Mouse (Mus musculus): Measurements from ENCODE around the gene Fcrl6. TPM values are rescaled to one million over a fixed set of nuclear protein-coding genes. Genes with fewer than 3 reads are reported as not detected.

Gene Fcrl6
- total and polyA plus RNA-seq, 3 experiments = not detected

DNA sequence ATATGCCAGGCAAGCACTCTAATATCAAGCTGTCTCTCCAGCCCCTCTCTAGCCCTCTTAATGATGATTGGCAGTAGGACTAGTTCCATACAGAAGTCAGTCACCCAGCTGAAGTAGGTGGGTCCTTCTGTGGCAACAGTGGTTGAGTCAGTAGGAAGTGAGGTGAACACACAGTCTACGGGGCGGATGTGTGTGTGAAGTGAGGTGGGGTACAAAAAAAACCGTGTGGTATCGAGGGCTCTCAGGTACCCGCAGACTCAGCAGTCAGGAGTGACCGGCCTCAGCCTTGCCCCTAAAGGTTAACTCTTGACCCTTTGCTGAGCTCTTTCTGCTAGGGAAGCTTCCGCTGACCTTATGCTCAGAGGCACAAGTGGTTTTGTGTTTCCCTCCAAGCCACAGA is 53.9 kb downstream of the Fcrl6 start:
- H3K4me2 ChIP-seq (ENCODE audit: insufficient read depth, low read depth, poor library complexity, severe bottlenecking) = peak overlapping the region; percentile 60; the same call in 1 of the 2 replicates
- dilution Hi-C loops (cut with MboI; ENCODE audit: extremely low pct_ligation_motif_present, extremely low pct_unique_long_range_greater_than_20kb, low sequenced_read_pairs) = no loop called here
- no peaks in the 10 kb centered on the region for H3K79me2 ChIP-seq (replicated peaks; ENCODE audit: control insufficient read depth, extremely low read depth, insufficient read depth, poor library complexity, severe bottlenecking)
- peak; percentile 52 for DNase-seq (ENCODE audit: extremely low read depth)
- H3K27ac ChIP-seq (ENCODE audit: insufficient read depth, low read depth) = no peak overlapping the region
- H3K9me3 ChIP-seq (replicated peaks; ENCODE audit: low read length) = no peaks in the 10 kb centered on the region
- TF ChIP-seq ELF1 (IDR thresholded peaks at IDR 0.05; ENCODE audit: low read depth, low read length) = no peak
- peak; percentile 18; the same call in 1 of the 2 replicates for TF ChIP-seq TCF12 (IDR thresholded peaks at IDR 0.05; ENCODE audit: low read depth, low read length)
- in situ Hi-C loops (cut with MboI; ENCODE audit: low pct_ligation_motif_present, low pct_unique_long_range_greater_than_20kb, low sequenced_read_pairs) = no loop called here
- no peak overlapping the region for H3K9ac ChIP-seq (ENCODE audit: insufficient read depth, low read depth)
- H3K36me3 ChIP-seq (replicated peaks in 1 of 2; ENCODE audit: control insufficient read depth in 1 of 2, insufficient read depth in 1 of 2, low read length in 1 of 2) = peaks cover 0 to 3% of the 10 kb centered on the region in 2 experiments
- no peak overlapping the region for H3K4me3 ChIP-seq (replicated peaks in 1 of 3; ENCODE audit: low read depth in 2 of 3, low read length in 2 of 3, poor library complexity in 1 of 3)
- peaks cover 2% of the 10 kb centered on the region for H3K27me3 ChIP-seq (replicated peaks)
- peaks cover 8 to 35% of the 10 kb centered on the region in 2 experiments for H3K4me1 ChIP-seq (ENCODE audit: control insufficient read depth in 1 of 2, insufficient read depth in 2 of 2)

Other genes with a start within 250 kb of the Fcrl6 start
- gene Pigm, start 226.0 kb downstream of the Fcrl6 start, total RNA-seq (2012; rRNA removed) = 8.6 and 9.5 TPM in 2 replicates
- gene Pigm, start 226.0 kb downstream of the Fcrl6 start, total RNA-seq (2014; rRNA removed) = 13.8 and 14.3 TPM in 2 replicates
- 8.7 and 10.7 TPM in 2 replicates for gene Pigm, start 226.0 kb downstream of the Fcrl6 start, polyA plus RNA-seq (2012; ENCODE audit: insufficient read length, low read depth)
- gene Slamf9, start 127.2 kb downstream of the Fcrl6 start, total RNA-seq (2012; rRNA removed) = 17.0 and 30.9 TPM in 2 replicates
- 30.1 and 32.6 TPM in 2 replicates for gene Slamf9, start 127.2 kb downstream of the Fcrl6 start, total RNA-seq (2014; rRNA removed)
- gene Slamf9, start 127.2 kb downstream of the Fcrl6 start, polyA plus RNA-seq (2012; ENCODE audit: insufficient read length, low read depth) = 28.3 and 30.3 TPM in 2 replicates
- gene Igsf9, start 120.8 kb downstream of the Fcrl6 start, total RNA-seq (2012; rRNA removed) = 4.5 and 6.0 TPM in 2 replicates
- 2.0 and 2.7 TPM in 2 replicates for gene Igsf9, start 120.8 kb downstream of the Fcrl6 start, total RNA-seq (2014; rRNA removed)
- gene Igsf9, start 120.8 kb downstream of the Fcrl6 start, polyA plus RNA-seq (2012; ENCODE audit: insufficient read length, low read depth) = 6.5 and 7.2 TPM in 2 replicates
- 179 and 206 TPM in 2 replicates for gene Tagln2, start 102.5 kb downstream of the Fcrl6 start, total RNA-seq (2012; rRNA removed)
- gene Tagln2, start 102.5 kb downstream of the Fcrl6 start, total RNA-seq (2014; rRNA removed) = 145 and 172 TPM in 2 replicates
- 281 and 337 TPM in 2 replicates for gene Tagln2, start 102.5 kb downstream of the Fcrl6 start, polyA plus RNA-seq (2012; ENCODE audit: insufficient read length, low read depth)
- gene Cfap45, start 81.8 kb downstream of the Fcrl6 start, total RNA-seq (2012; rRNA removed) = not detected in 2 replicates
- gene Cfap45, start 81.8 kb downstream of the Fcrl6 start, total RNA-seq (2014; rRNA removed) = not detected in 2 replicates
- not detected in 2 replicates for gene Cfap45, start 81.8 kb downstream of the Fcrl6 start, polyA plus RNA-seq (2012; ENCODE audit: insufficient read length, low read depth)
- 0.13 and 0.17 TPM in 2 replicates for gene Vsig8, start 46.6 kb downstream of the Fcrl6 start, total RNA-seq (2012; rRNA removed)
- gene Vsig8, start 46.6 kb downstream of the Fcrl6 start, total RNA-seq (2014; rRNA removed) = not detected in 2 replicates
- gene Vsig8, start 46.6 kb downstream of the Fcrl6 start, polyA plus RNA-seq (2012; ENCODE audit: insufficient read length, low read depth) = 0.18 and 0.29 TPM in 2 replicates
- 0.30 and 0.42 TPM in 2 replicates for gene Slamf8, start 12.0 kb downstream of the Fcrl6 start, total RNA-seq (2012; rRNA removed)
- gene Slamf8, start 12.0 kb downstream of the Fcrl6 start, total RNA-seq (2014; rRNA removed) = 1.00 and 1.1 TPM in 2 replicates
- 1.8 and 2.3 TPM in 2 replicates for gene Slamf8, start 12.0 kb downstream of the Fcrl6 start, polyA plus RNA-seq (2012; ENCODE audit: insufficient read length, low read depth)
- gene Dusp23, start 30.4 kb upstream of the Fcrl6 start, total RNA-seq (2012; rRNA removed) = 0.25 and 0.30 TPM in 2 replicates
- gene Dusp23, start 30.4 kb upstream of the Fcrl6 start, total RNA-seq (2014; rRNA removed) = 0.66 and 0.85 TPM in 2 replicates
- 1.4 and 1.7 TPM in 2 replicates for gene Dusp23, start 30.4 kb upstream of the Fcrl6 start, polyA plus RNA-seq (2012; ENCODE audit: insufficient read length, low read depth)
- gene Crp, start 95.5 kb upstream of the Fcrl6 start, total RNA-seq (2012; rRNA removed) = not detected in 2 replicates
- gene Crp, start 95.5 kb upstream of the Fcrl6 start, total RNA-seq (2014; rRNA removed) = not detected in 2 replicates
- not detected in 2 replicates for gene Crp, start 95.5 kb upstream of the Fcrl6 start, polyA plus RNA-seq (2012; ENCODE audit: insufficient read length, low read depth)